Mouse (Mus musculus) T-helper 2 cell (primary cell): Measurements from ENCODE around the gene Slc51a.
"Not testable (repeated sequence)": the region's sequence is repeated elsewhere in the genome, so short reads cannot be mapped to it uniquely, and the experiment has no call there.

ENCODE experiments used
- in situ Hi-C: fragments of 300-600 bp; cut with MboI, MseI; formaldehyde crosslinking; loops from one replicate; pipeline ENCODE4 v1.15.1; 2025; ENCODE audit warnings: high pct_unique_total_duplicates

Slc51a gene

GRCm38 (mm10) chr16:32472276-32473015 is 15.2 kb downstream of the Slc51a start:
- in situ Hi-C loops: no loop called here

DNA sequence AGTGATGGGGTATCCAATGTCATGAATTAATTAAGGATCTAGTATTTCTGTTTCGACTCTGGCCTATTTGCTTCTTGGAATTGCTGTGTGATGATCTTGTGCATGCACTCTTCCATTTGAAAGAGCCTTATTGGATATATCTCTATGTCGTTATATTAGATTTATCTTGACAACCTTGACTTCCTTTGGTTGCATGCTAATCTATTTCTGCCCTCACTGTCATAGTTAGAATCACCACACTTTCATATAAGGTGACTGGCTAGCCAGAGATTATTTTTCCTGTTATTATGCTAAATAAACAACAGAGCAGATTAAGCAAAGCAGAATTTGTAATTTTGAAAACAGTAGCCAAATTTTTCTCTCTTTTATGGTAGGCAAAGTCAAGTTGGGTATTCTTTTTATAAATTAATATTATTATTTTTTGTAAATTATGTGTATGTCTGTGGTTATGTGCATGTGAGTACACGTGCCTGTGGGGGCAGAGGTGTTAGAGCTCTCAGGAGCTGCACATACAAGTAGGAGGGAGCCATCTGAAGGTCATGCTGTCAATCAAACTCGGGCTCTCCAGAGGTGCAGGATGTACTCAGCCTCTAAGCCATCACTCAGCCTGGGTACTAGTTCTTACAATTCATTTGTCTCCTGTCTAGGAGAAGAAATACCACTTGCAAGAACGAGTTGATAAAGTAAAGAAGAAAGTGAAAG is 18.1 kb downstream of the Slc51a start:
- in situ Hi-C loops: loop anchor here (10.0 kb wide), 2 partner anchors 55 to 885 kb away; no protein-coding TSS in a partner anchor

- in situ Hi-C loops: loop anchor here (10.0 kb wide), 2 partner anchors 56 to 884 kb away; no protein-coding TSS in a partner anchor
Measured at GRCm38 (mm10) chr16:32468488-32468887, 19.2 kb downstream of the Slc51a start.

GRCm38 (mm10) chr16:32464908-32465307 is 22.8 kb downstream of the Slc51a start:
- in situ Hi-C loops: loop anchor here (10.0 kb wide), 2 partner anchors 60 to 880 kb away; no protein-coding TSS in a partner anchor

- in situ Hi-C loops: loop anchor here (10.0 kb wide), 2 partner anchors 61 to 879 kb away; no protein-coding TSS in a partner anchor
Measured at GRCm38 (mm10) chr16:32463426-32463825, 24.3 kb downstream of the Slc51a start.

DNA sequence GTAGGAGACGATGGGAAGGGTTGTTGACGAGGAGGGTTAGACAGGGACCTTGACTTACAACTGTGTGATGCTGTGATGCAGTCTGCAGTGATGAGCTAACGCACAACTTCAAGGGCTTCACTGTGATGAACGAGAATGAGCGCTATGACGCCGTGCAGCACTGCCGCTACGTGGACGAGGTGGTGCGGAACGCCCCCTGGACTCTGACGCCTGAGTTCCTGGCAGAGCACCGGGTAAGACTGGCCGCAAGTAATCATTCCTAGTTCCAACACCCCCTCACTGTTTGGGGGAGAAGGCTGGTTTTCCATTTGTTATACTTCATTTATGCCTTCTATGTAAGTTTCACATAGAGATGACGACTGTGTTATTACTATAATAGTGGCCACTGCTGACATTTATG is 24.7 kb downstream of the Slc51a start:
- in situ Hi-C loops: loop anchor here (10.0 kb wide), 2 partner anchors 62 to 878 kb away; no protein-coding TSS in a partner anchor

DNA sequence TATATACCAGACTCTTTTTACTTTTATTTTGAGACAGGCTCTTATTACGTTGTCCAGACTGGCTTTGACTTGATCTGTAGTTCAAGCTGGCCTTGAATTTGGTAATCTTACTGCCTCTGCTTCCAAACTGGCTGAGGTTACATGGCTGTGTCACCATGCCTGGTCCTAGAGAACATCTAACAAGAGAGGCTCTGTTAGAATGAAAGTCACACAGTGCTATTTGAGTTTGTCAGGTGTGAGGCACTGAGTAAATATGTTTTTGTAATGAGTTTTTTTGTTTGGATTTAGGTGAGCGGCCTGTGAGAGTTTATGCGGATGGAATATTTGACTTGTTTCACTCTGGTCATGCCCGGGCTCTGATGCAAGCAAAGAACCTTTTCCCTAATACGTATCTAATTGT is 26.0 kb downstream of the Slc51a start:
- in situ Hi-C loops: loop anchor here (10.0 kb wide), 2 partner anchors 63 to 877 kb away; no protein-coding TSS in a partner anchor

GRCm38 (mm10) chr16:32460518-32460917 is 27.2 kb downstream of the Slc51a start:
- in situ Hi-C loops: loop anchor here (10.0 kb wide), 2 partner anchors 64 to 876 kb away; no protein-coding TSS in a partner anchor

DNA sequence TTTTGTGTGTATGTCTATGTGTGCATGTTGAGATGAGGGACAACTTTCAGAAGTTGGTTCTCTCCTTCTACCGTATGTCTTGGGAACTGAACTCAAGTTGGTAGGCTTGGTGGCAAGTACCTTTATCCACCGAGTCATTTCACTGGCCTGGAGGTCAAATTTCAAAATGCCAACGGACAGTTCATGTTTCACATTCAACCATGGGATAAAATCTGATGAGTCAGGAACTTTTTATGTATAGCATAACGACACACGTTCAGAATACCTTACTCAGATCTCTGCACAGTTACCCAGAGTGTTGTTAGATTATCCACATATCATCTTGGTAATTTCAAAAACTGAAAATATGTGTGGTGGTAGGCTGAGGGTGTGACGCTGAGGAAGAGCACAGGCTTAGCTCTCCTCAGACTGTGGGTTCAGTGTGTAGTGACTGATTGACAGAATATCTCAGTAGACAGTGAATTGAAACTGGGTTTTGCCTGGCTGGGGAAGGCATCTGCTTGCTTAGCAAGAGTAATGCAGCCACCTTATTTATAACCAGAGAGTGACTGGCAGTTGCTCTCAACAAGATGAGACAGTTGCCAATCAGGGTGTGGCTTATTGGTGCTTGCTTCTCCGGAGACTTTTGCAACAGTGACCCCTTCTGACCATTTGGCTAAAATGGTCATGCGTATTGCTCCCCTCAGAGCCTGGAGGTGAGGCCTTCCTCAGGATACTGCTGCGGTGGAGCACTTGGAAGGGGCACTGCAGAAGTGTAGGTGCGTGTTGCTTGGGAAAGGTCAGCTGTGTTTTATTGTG is 29.9 kb downstream of the Slc51a start:
- in situ Hi-C loops: no loop called here

- in situ Hi-C loops: no loop called here
Measured at GRCm38 (mm10) chr16:32456761-32457160, 30.9 kb downstream of the Slc51a start.

DNA sequence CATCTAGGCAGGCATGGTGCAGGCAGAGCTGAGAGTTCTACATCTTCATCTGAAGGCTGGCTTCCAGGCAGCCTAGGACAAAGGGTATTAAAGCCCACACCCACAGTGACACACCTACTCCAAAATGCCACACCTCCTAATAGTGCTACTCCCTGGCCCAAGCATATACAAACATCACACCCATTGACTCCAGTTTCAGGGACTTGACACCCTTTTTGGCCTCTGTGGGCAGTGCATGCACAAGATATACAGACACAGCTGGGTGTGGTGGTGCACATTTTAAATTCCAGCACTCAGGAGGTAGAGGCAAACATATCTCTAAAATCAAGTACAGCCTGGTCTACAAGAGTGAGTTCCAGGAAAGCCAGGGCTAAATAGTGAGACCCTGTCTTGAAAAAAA is 31.6 kb downstream of the Slc51a start:
- in situ Hi-C loops: no loop called here

DNA sequence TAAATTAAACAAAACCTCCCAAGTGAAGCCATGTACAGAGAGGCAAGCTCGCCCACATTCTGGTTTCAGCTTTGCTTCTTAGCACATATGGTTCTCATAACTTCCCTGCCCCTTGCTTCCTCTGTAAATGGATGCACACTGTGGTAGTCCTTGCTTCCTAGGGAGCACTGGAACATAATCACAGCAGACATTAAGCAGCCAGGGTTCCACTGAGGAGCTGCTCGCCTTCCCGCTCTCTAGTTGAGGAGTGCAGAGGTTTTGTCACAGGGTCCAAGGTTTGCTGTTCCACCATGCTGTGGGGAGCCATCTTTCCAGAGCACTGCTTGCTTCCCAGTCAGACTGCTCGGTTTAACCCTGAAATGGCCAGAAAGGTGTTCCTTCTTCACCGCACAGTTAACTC is 33.0 kb downstream of the Slc51a start:
- in situ Hi-C loops: no loop called here

GRCm38 (mm10) chr16:32453102-32453501 is 34.6 kb downstream of the Slc51a start:
- in situ Hi-C loops: no loop called here

DNA sequence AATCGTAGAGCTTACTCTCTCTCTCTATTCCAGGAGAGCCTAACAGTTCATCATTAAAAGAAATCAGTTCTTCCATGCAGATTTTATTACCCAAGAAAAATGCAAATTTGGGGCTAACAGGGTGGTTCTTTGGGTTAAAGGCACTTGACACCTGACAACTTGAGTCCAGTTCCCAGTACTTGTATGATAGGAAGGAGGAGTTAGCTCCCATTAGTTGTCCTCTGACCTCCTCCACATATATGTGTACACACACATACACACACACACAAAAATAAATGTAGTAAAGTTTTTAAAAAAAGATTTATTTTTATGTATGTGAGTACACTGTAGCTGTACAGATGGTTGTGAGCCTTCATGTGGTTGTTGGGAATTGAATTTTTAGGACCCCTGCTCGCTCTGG is 37.5 kb downstream of the Slc51a start:
- in situ Hi-C loops: no loop called here

- in situ Hi-C loops: no loop called here
Measured at GRCm38 (mm10) chr16:32449665-32450064, 38.0 kb downstream of the Slc51a start.

- in situ Hi-C loops: no loop called here
Measured at GRCm38 (mm10) chr16:32446563-32447138, 41.0 kb downstream of the Slc51a start.

DNA sequence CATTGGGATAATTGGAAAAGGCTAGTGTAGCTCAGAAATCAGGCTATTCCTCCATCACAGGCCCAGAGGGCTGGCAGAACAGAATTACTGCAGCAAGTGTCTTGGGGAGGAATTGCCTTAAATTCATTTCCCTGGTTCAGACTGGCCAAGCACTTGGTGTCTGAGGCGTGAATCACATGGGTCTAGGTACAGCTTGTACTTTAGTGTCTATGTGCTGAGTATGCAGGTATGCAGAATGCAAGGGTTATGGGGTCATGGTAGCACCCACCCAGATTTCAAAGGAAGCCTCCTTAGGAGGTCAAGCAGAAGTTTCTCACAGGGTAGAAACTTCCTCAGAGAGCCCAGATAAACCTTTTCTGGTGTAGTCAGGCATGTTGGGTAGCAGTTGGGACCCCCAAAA is 42.1 kb downstream of the Slc51a start:
- in situ Hi-C loops: no loop called here

GRCm38 (mm10) chr16:32444615-32445014 is 43.1 kb downstream of the Slc51a start:
- in situ Hi-C loops: not testable (repeated sequence)

DNA sequence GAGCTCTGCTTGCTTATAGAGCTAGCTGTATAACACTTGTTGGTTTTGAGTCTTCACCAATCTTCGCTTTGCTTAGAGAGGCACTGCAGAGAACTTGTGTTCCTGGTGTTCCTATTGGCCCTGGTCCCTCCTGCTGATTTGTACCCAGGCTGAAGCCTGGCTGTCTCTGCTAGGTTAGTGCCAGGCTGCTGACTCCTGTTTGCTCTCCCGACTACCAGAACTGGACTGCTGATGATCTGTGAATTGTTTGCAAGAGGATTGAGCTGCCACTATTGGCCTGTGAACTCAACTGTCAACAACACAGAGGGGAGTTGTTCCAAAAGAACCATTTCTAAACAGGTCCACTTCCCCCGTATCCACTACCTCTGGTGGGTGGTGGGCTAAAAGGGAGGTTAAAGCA is 46.2 kb downstream of the Slc51a start:
- in situ Hi-C loops: no loop called here

DNA sequence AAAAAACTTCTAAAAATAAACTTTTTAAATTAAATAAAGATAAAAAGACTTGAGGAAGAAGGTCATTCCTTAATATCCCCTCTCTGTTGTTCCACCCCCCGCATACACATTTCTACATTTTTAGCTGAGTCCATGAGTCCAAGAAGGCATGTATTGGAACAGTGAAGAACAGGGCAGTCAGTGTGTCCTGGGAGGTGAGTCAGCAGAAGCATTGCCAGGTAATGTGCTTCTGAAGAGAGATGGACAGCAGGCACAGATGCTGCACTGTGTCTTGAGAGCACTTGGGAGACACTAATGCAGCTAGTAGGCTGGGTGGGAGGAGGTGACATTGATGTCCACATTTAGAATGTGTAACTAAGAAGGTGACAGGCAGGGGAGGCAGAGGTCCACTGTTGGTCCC is 50.4 kb downstream of the Slc51a start:
- in situ Hi-C loops: no loop called here

DNA sequence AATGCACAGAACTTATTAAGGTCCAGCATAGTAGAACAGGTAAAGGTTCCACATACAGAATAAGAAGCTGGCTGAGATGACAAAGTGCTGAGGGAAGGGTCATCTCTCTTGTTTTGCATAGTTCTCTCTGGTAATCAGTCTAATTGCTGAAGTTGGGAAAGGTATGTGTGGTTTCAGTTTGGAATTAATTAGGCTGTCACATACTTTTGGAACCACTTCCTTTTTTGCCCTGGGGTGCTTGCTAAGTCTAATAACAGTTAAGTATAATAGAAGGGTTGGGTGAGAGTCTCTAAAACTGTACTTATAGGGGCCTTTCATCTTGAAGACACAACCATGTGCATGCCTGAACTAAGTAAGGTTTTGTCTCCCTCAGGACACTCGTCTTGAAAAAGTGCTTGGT is 51.0 kb downstream of the Slc51a start:
- in situ Hi-C loops: no loop called here
